Mouse (Mus musculus): ENCODE results near the gene Olfr1402.
A peak's percentile ranks its signal among the peaks of the same experiment; 100 is the strongest.

Olfr1402 gene

GRCm38 (mm10) chr3:97421920-97422319, at the start of gene Olfr1402:
Gene Olfr1402 (minus strand): TSS chr3:97422020.
- no peak for DNase-seq (ENCODE audit: low spot score)

GRCm38 (mm10) chr3:97455286-97455685, 33.5 kb upstream of the Olfr1402 start:
- no peak for DNase-seq (ENCODE audit: low spot score)

DNA sequence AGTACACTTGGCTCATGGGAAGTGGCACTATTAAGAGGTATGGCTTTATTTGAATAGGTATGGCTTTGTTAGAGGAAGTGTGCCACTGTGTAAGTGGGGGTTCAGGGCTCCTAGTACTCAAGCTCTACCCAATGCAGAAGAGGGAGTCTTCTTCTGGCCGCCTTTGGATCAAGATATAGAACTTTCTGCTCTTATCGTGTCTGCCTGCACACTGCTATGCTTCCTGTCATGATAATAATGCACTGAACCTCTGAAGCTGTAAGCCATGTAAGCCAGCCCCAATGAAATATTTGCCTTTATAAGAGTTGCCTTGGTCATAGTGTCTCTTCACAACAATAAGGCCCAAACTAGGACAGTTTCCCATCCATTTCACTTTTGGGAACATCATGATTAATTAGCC, 16.8 kb upstream of the Olfr1402 start:
- no peak for DNase-seq (ENCODE audit: low spot score)

DNA sequence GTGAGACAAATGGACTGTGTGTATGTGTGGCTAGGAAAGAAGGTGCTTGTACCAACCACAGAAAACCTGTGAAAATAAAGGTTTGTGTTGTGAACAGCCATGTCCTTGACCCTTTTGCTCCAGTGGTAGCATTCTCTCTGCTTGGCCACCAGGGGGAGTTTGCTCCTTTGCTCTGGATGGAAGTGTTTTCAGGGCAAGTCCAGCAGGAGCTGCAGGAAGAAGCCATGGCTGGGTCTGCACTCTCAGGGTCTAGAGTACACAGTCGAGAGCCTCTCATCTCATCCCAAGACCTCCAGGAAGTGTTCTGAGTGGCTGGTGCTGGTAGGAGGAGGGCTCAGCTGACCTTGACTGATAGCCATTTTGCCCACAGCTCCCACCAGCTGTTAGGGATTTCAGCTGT, 27.5 kb downstream of the Olfr1402 start:
- DNase-seq (ENCODE audit: low spot score): peak; percentile 28

- DNase-seq (ENCODE audit: low spot score): no peak
These were observed 28.7 kb downstream of the Olfr1402 start for GRCm38 (mm10) chr3:97393079-97393478.

GRCm38 (mm10) chr3:97370382-97370781, 51.4 kb downstream of the Olfr1402 start:
- no peak for DNase-seq (ENCODE audit: low spot score)

- no peak for DNase-seq (ENCODE audit: low spot score)
These were observed 58.3 kb downstream of the Olfr1402 start for GRCm38 (mm10) chr3:97363418-97364098.

DNA sequence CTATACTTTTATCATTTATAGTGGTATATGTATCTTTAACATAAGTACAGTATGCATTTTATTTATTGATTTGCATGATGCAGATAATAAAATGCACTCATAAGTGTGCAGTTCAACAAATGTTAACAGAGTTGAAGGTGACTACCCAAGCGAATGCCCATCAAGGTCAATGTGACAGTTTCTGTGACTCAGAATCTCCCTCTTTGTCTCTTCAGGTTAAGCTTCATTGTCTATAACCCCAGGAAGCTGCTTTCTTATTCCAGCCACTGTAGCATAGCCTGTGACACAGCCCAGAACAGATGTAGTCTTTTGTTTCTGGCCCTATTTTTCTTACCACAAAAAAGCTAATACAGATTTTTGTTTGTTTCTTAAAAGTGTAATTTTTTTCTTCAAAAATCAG, 63.4 kb downstream of the Olfr1402 start:
- no peak for DNase-seq (ENCODE audit: low spot score)
